Mouse (Mus musculus) kidney, postnatal 25 days (tissue): ENCODE results near the gene Slc18a3.

Source experiments
- DNase-seq, 2 experiments: peaks; one replicate each; pipeline ENCODE4 v3.0.0; 2021; ENCODE audit warnings: mixed read lengths in 2 of 2

Slc18a3 gene

GRCm38 (mm10) chr14:32452552-32452951 lies 12.1 kb downstream of the Slc18a3 start:
- DNase-seq: no peak

- DNase-seq: no peak
These were observed 17.7 kb downstream of the Slc18a3 start for GRCm38 (mm10) chr14:32446989-32447388.

GRCm38 (mm10) chr14:32443446-32443845 lies 21.2 kb downstream of the Slc18a3 start:
- no peak for DNase-seq

GRCm38 (mm10) chr14:32439744-32440143 lies 24.9 kb downstream of the Slc18a3 start:
- no peak for DNase-seq

GRCm38 (mm10) chr14:32439316-32439715 lies 25.3 kb downstream of the Slc18a3 start:
- no peak for DNase-seq

- no peak for DNase-seq
These were observed 27.3 kb downstream of the Slc18a3 start for GRCm38 (mm10) chr14:32437352-32437793.

GRCm38 (mm10) chr14:32429030-32429602 lies 35.5 kb downstream of the Slc18a3 start:
- DNase-seq: no peak

- no peak for DNase-seq
These were observed 40.7 kb downstream of the Slc18a3 start for GRCm38 (mm10) chr14:32423946-32424345.

GRCm38 (mm10) chr14:32418747-32419146 lies 45.9 kb downstream of the Slc18a3 start:
- DNase-seq: no peak
